Mouse (Mus musculus) heart, embryonic 13.5 days (tissue): ENCODE measurements around the gene Pter. TPM values are rescaled to one million over a fixed set of nuclear protein-coding genes. Genes with fewer than 3 reads are reported as not detected.

Experiments used
- polyA plus RNA-seq: library from polyadenylated mRNA; unstranded; fragments of >200 nt; fragmentation: Nextera tagmentation; extraction: Ambion mirVana; gene quantifications from 2 replicates; pipeline ENCODE4 v1.2.1, GENCODE M21; 2015

The Pter gene
- polyA plus RNA-seq, 1 experiment from 2014 or later, result 25.0 TPM

Other genes with a start within 250 kb of the Pter start
- 1.3 and 1.4 TPM in 2 replicates for gene C1ql3, start 87.8 kb downstream of the Pter start, polyA plus RNA-seq